Mouse (Mus musculus): Measurements from ENCODE around the gene Diaph3. TPM values are rescaled to one million over a fixed set of nuclear protein-coding genes. Genes with fewer than 3 reads are reported as not detected.
"Not testable (repeated sequence)": the region's sequence is repeated elsewhere in the genome, so short reads cannot be mapped to it uniquely, and the experiment has no call there.

Gene Diaph3
- polyA plus RNA-seq, 1 experiment from 2014 or later: 15.3 TPM

- H3K9ac ChIP-seq (ENCODE audit: low read length); H3K9me3 ChIP-seq (ENCODE audit: control insufficient read depth, low read length); H3K4me1 ChIP-seq (ENCODE audit: control insufficient read depth in 2 of 2, insufficient read depth in 2 of 2, low read length in 2 of 2); H3K4me3 ChIP-seq (ENCODE audit: control insufficient read depth in 1 of 2, insufficient read depth in 1 of 2, low read depth in 1 of 2, low read length in 2 of 2); H3K36me3 ChIP-seq (ENCODE audit: control insufficient read depth, insufficient read depth, low read length); H3K27me3 ChIP-seq (ENCODE audit: control insufficient read depth, insufficient read depth, low read length); H3K4me2 ChIP-seq (ENCODE audit: low read length); ATAC-seq (ENCODE audit: insufficient number of reproducible peaks, insufficient read depth, low FRiP score, low read depth); H3K27ac ChIP-seq (replicated peaks in 1 of 2; ENCODE audit: control insufficient read depth in 1 of 2, insufficient read depth in 1 of 2, low read depth in 2 of 2, low read length in 2 of 2): not testable (repeated sequence)
- WGBS: 53% methylated on average over 8 of the region's 8 CpGs
Measured at GRCm38 (mm10) chr14:87084906-87085305, 56.1 kb downstream of the Diaph3 start.

GRCm38 (mm10) chr14:87083911-87084310 lies 57.1 kb downstream of the Diaph3 start:
- no peaks in the 10 kb centered on the region for H3K27me3 ChIP-seq (ENCODE audit: control insufficient read depth, insufficient read depth, low read length)
- H3K27ac ChIP-seq (replicated peaks in 1 of 2; ENCODE audit: control insufficient read depth in 1 of 2, insufficient read depth in 1 of 2, low read depth in 2 of 2, low read length in 2 of 2): no peak overlapping the region
- H3K4me2 ChIP-seq (ENCODE audit: low read length): no peak overlapping the region
- H3K4me1 ChIP-seq (ENCODE audit: control insufficient read depth in 2 of 2, insufficient read depth in 2 of 2, low read length in 2 of 2): no peaks in the 10 kb centered on the region
- 77% methylated on average over 6 of the region's 6 CpGs for WGBS
- H3K4me3 ChIP-seq (ENCODE audit: control insufficient read depth in 1 of 2, insufficient read depth in 1 of 2, low read depth in 1 of 2, low read length in 2 of 2): no peak overlapping the region
- no peak overlapping the region for H3K9ac ChIP-seq (ENCODE audit: low read length)
- no peaks in the 10 kb centered on the region for H3K36me3 ChIP-seq (ENCODE audit: control insufficient read depth, insufficient read depth, low read length)
- H3K9me3 ChIP-seq (ENCODE audit: control insufficient read depth, low read length): no peaks in the 10 kb centered on the region
- ATAC-seq (ENCODE audit: insufficient number of reproducible peaks, insufficient read depth, low FRiP score, low read depth): no peak

- no peak overlapping the region for H3K9ac ChIP-seq (ENCODE audit: low read length)
- no peak for ATAC-seq (ENCODE audit: insufficient number of reproducible peaks, insufficient read depth, low FRiP score, low read depth)
- WGBS: 89% methylated on average over 2 of the region's 2 CpGs
Measured at GRCm38 (mm10) chr14:87079725-87080124, 61.3 kb downstream of the Diaph3 start.

GRCm38 (mm10) chr14:87075021-87075531 lies 66.0 kb downstream of the Diaph3 start:
- ATAC-seq (ENCODE audit: insufficient number of reproducible peaks, insufficient read depth, low FRiP score, low read depth): no peak
- no peaks in the 10 kb centered on the region for H3K27me3 ChIP-seq (ENCODE audit: control insufficient read depth, insufficient read depth, low read length)
- H3K9me3 ChIP-seq (ENCODE audit: control insufficient read depth, low read length): no peaks in the 10 kb centered on the region
- H3K4me3 ChIP-seq (ENCODE audit: control insufficient read depth in 1 of 2, insufficient read depth in 1 of 2, low read depth in 1 of 2, low read length in 2 of 2): no peak overlapping the region
- no peaks in the 10 kb centered on the region for H3K36me3 ChIP-seq (ENCODE audit: control insufficient read depth, insufficient read depth, low read length)
- H3K9ac ChIP-seq (ENCODE audit: low read length): no peak overlapping the region
- no peak overlapping the region for H3K4me2 ChIP-seq (ENCODE audit: low read length)
- H3K4me1 ChIP-seq (ENCODE audit: control insufficient read depth in 2 of 2, insufficient read depth in 2 of 2, low read length in 2 of 2): no peaks in the 10 kb centered on the region
- 80% methylated on average over 2 of the region's 2 CpGs for WGBS
- no peak overlapping the region for H3K27ac ChIP-seq (replicated peaks in 1 of 2; ENCODE audit: control insufficient read depth in 1 of 2, insufficient read depth in 1 of 2, low read depth in 2 of 2, low read length in 2 of 2)

More at GRCm38 (mm10) chr14:87079725-87080124, 61.3 kb downstream of the Diaph3 start:
- Histone ChIP-seq H3K9me3 (ENCODE audit: control insufficient read depth, low read length) (no peaks in the 10 kb centered on the region), H3K27me3 (ENCODE audit: control insufficient read depth, insufficient read depth, low read length) (no peaks in the 10 kb centered on the region), H3K4me3 (ENCODE audit: control insufficient read depth in 1 of 2, insufficient read depth in 1 of 2, low read depth in 1 of 2, low read length in 2 of 2) (no peak overlapping the region), H3K4me2 (ENCODE audit: low read length) (no peak overlapping the region), H3K4me1 (ENCODE audit: control insufficient read depth in 2 of 2, insufficient read depth in 2 of 2, low read length in 2 of 2) (no peaks in the 10 kb centered on the region), H3K36me3 (ENCODE audit: control insufficient read depth, insufficient read depth, low read length) (no peaks in the 10 kb centered on the region), H3K27ac (replicated peaks in 1 of 2; ENCODE audit: control insufficient read depth in 1 of 2, insufficient read depth in 1 of 2, low read depth in 2 of 2, low read length in 2 of 2) (no peak overlapping the region)

GRCm38 (mm10) chr14:87064281-87064680 lies 76.8 kb downstream of the Diaph3 start:
- Histone ChIP-seq H3K27me3 (ENCODE audit: control insufficient read depth, insufficient read depth, low read length) (no peaks in the 10 kb centered on the region), H3K9ac (ENCODE audit: low read length) (no peak overlapping the region), H3K9me3 (ENCODE audit: control insufficient read depth, low read length) (0 out of 2 replicates have a peak, but pooled peaks cover 7% of the 10 kb centered on the region), H3K36me3 (ENCODE audit: control insufficient read depth, insufficient read depth, low read length) (0 out of 2 replicates have a peak, but pooled peaks cover 3% of the 10 kb centered on the region), H3K4me3 (ENCODE audit: control insufficient read depth in 1 of 2, insufficient read depth in 1 of 2, low read depth in 1 of 2, low read length in 2 of 2) (no peak overlapping the region), H3K4me2 (ENCODE audit: low read length) (no peak overlapping the region), H3K27ac (replicated peaks in 1 of 2; ENCODE audit: control insufficient read depth in 1 of 2, insufficient read depth in 1 of 2, low read depth in 2 of 2, low read length in 2 of 2) (no peak overlapping the region), H3K4me1 (ENCODE audit: control insufficient read depth in 2 of 2, insufficient read depth in 2 of 2, low read length in 2 of 2) (no peaks in the 10 kb centered on the region)
- 91% methylated on average over 4 of the region's 4 CpGs for WGBS
- ATAC-seq (ENCODE audit: insufficient number of reproducible peaks, insufficient read depth, low FRiP score, low read depth): no peak

- Histone ChIP-seq H3K27ac (replicated peaks in 1 of 2; ENCODE audit: control insufficient read depth in 1 of 2, insufficient read depth in 1 of 2, low read depth in 2 of 2, low read length in 2 of 2) (no peak overlapping the region), H3K36me3 (ENCODE audit: control insufficient read depth, insufficient read depth, low read length) (no peaks in the 10 kb centered on the region), H3K27me3 (ENCODE audit: control insufficient read depth, insufficient read depth, low read length) (no peaks in the 10 kb centered on the region), H3K9ac (ENCODE audit: low read length) (no peak overlapping the region), H3K4me3 (ENCODE audit: control insufficient read depth in 1 of 2, insufficient read depth in 1 of 2, low read depth in 1 of 2, low read length in 2 of 2) (no peak overlapping the region), H3K4me1 (ENCODE audit: control insufficient read depth in 2 of 2, insufficient read depth in 2 of 2, low read length in 2 of 2) (no peaks in the 10 kb centered on the region), H3K9me3 (ENCODE audit: control insufficient read depth, low read length) (peaks cover 8% of the 10 kb centered on the region), H3K4me2 (ENCODE audit: low read length) (no peak overlapping the region)
- 99% methylated on average over 2 of the region's 2 CpGs for WGBS
- ATAC-seq (ENCODE audit: insufficient number of reproducible peaks, insufficient read depth, low FRiP score, low read depth): no peak
Measured at GRCm38 (mm10) chr14:87056169-87056568, 84.9 kb downstream of the Diaph3 start.

- no peak overlapping the region for H3K9ac ChIP-seq (ENCODE audit: low read length)
- no peak overlapping the region for H3K4me3 ChIP-seq (ENCODE audit: control insufficient read depth in 1 of 2, insufficient read depth in 1 of 2, low read depth in 1 of 2, low read length in 2 of 2)
- ATAC-seq (ENCODE audit: insufficient number of reproducible peaks, insufficient read depth, low FRiP score, low read depth): no peak
- H3K27ac ChIP-seq (replicated peaks in 1 of 2; ENCODE audit: control insufficient read depth in 1 of 2, insufficient read depth in 1 of 2, low read depth in 2 of 2, low read length in 2 of 2): no peak overlapping the region
- H3K4me1 ChIP-seq (ENCODE audit: control insufficient read depth in 2 of 2, insufficient read depth in 2 of 2, low read length in 2 of 2): no peaks in the 10 kb centered on the region
- no peak overlapping the region for H3K4me2 ChIP-seq (ENCODE audit: low read length)
- 54% methylated on average over 5 of the region's 5 CpGs for WGBS
- peaks cover 8% of the 10 kb centered on the region for H3K9me3 ChIP-seq (ENCODE audit: control insufficient read depth, low read length)
- no peaks in the 10 kb centered on the region for H3K27me3 ChIP-seq (ENCODE audit: control insufficient read depth, insufficient read depth, low read length)
- H3K36me3 ChIP-seq (ENCODE audit: control insufficient read depth, insufficient read depth, low read length): no peaks in the 10 kb centered on the region
Measured at GRCm38 (mm10) chr14:87051187-87051586, 89.8 kb downstream of the Diaph3 start.

GRCm38 (mm10) chr14:87044401-87044806 lies 96.6 kb downstream of the Diaph3 start:
- ATAC-seq (ENCODE audit: insufficient number of reproducible peaks, insufficient read depth, low FRiP score, low read depth): no peak

More at GRCm38 (mm10) chr14:87044401-87044806, 96.6 kb downstream of the Diaph3 start:
- no peak overlapping the region for H3K9ac ChIP-seq (ENCODE audit: low read length)
- no peak overlapping the region for H3K4me2 ChIP-seq (ENCODE audit: low read length)
- H3K4me3 ChIP-seq (ENCODE audit: control insufficient read depth in 1 of 2, insufficient read depth in 1 of 2, low read depth in 1 of 2, low read length in 2 of 2): no peak overlapping the region
- H3K27ac ChIP-seq (replicated peaks in 1 of 2; ENCODE audit: control insufficient read depth in 1 of 2, insufficient read depth in 1 of 2, low read depth in 2 of 2, low read length in 2 of 2): no peak overlapping the region
- H3K27me3 ChIP-seq (ENCODE audit: control insufficient read depth, insufficient read depth, low read length): no peaks in the 10 kb centered on the region
- no peaks in the 10 kb centered on the region for H3K4me1 ChIP-seq (ENCODE audit: control insufficient read depth in 2 of 2, insufficient read depth in 2 of 2, low read length in 2 of 2)
- WGBS: 52% methylated on average over 5 of the region's 5 CpGs
- H3K36me3 ChIP-seq (ENCODE audit: control insufficient read depth, insufficient read depth, low read length): no peaks in the 10 kb centered on the region
- H3K9me3 ChIP-seq (ENCODE audit: control insufficient read depth, low read length): no peaks in the 10 kb centered on the region
